Mouse (Mus musculus): ENCODE results near the gene Arid1b. TPM values are rescaled to one million over a fixed set of nuclear protein-coding genes. Genes with fewer than 3 reads are reported as not detected.

The Arid1b gene
- 9.9 and 10.5 TPM in 2 replicates for polyA plus RNA-seq (2015; fragmentation: Nextera tagmentation; extraction: Ambion mirVana)

DNA sequence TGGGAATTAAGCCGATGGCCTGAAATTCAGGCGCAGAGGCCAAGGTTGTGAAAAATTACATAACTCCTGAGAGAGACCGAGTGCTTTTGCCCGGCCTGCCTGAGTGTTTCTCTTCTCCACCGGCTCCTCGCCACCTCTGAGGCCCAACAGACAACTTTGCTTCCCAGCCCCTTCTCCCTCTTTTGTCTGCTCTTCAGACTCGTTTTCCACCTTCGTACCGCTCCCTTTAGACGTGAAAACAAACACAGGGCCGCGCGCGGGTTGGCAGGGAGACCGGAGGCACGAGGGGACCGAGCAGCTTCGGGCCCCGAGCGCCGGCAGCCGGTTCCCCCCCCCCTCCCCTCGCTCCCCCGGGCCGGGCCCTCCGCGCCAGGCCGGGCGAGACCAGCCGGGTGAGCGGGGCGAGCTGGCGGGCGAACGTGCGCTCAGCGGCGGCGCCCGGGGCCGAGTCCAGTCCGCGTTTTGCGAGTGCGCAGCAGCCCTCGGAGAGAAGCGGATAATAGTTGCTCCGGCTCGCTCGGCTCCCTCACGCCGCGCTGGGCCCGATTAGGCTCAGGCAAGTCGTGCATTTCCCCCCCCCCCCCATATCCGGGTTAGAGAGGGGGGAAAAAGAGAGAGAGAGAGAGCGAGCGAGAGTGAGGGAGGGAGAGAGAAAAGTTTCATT is at the start of gene Arid1b:
TSS of gene Arid1b (plus strand) at position 493 of the 664 bp plus-strand sequence.
- H3K4me3 ChIP-seq (replicated peaks; ENCODE audit: low read length) = peak within 1 kb of the TSS; percentile 95
- no peaks in the 10 kb centered on the region for H3K27me3 ChIP-seq (ENCODE audit: control insufficient read depth, insufficient read depth, low read length)
- WGBS = under 1% methylated on average over 55 of the region's 58 CpGs
- H3K27ac ChIP-seq (ENCODE audit: low read length) = peak within 1 kb of the TSS; percentile 100
- H3K36me3 ChIP-seq (ENCODE audit: control insufficient read depth, insufficient read depth, low read length) = no peaks in the 10 kb centered on the region
- peaks cover 14% of the 10 kb centered on the region; the same call in 1 of the 2 replicates for H3K4me1 ChIP-seq (ENCODE audit: control insufficient read depth, insufficient read depth, low read length)
- H3K9ac ChIP-seq (ENCODE audit: low read length) = peak within 1 kb of the TSS; percentile 100
- H3K9me3 ChIP-seq (replicated peaks; ENCODE audit: control insufficient read depth, low read length) = no peaks in the 10 kb centered on the region
- H3K4me2 ChIP-seq (ENCODE audit: low read depth, low read length) = peak within 1 kb of the TSS; percentile 61
- ATAC-seq (ENCODE audit: insufficient read depth, low FRiP score) = peak; percentile 69

GRCm38 (mm10) chr17:4945311-4945751 is 48.8 kb upstream of the Arid1b start:
- H3K9me3 ChIP-seq (replicated peaks; ENCODE audit: control insufficient read depth, low read length) = no peaks in the 10 kb centered on the region
- H3K9ac ChIP-seq (ENCODE audit: low read length) = peak overlapping the region; percentile 66
- ATAC-seq (ENCODE audit: insufficient read depth, low FRiP score) = peak; percentile 19; the same call in 1 of the 2 replicates
- 68% methylated on average over 6 of the region's 6 CpGs for WGBS
- H3K27me3 ChIP-seq (ENCODE audit: control insufficient read depth, insufficient read depth, low read length) = no peaks in the 10 kb centered on the region
- peak overlapping the region; percentile 92 for H3K27ac ChIP-seq (ENCODE audit: low read length)
- H3K4me3 ChIP-seq (replicated peaks; ENCODE audit: low read length) = no peak overlapping the region
- H3K36me3 ChIP-seq (ENCODE audit: control insufficient read depth, insufficient read depth, low read length) = no peaks in the 10 kb centered on the region
- peak overlapping the region; percentile 37 for H3K4me2 ChIP-seq (ENCODE audit: low read depth, low read length)
- peaks cover 19% of the 10 kb centered on the region for H3K4me1 ChIP-seq (ENCODE audit: control insufficient read depth, insufficient read depth, low read length)

- ATAC-seq (ENCODE audit: insufficient read depth, low FRiP score) = peak; percentile 82
- Histone ChIP-seq H3K36me3 (ENCODE audit: control insufficient read depth, insufficient read depth, low read length) (no peaks in the 10 kb centered on the region), H3K4me3 (replicated peaks; ENCODE audit: low read length) (no peak overlapping the region; the same call in 1 of the 2 replicates), H3K4me2 (ENCODE audit: low read depth, low read length) (peak overlapping the region; percentile 37), H3K4me1 (ENCODE audit: control insufficient read depth, insufficient read depth, low read length) (peaks cover 19% of the 10 kb centered on the region), H3K27me3 (ENCODE audit: control insufficient read depth, insufficient read depth, low read length) (no peaks in the 10 kb centered on the region), H3K27ac (ENCODE audit: low read length) (peak overlapping the region; percentile 92), H3K9ac (ENCODE audit: low read length) (peak overlapping the region; percentile 66), H3K9me3 (replicated peaks; ENCODE audit: control insufficient read depth, low read length) (no peaks in the 10 kb centered on the region)
- WGBS = 20% methylated on average over 11 of the region's 11 CpGs
These were observed 48.2 kb upstream of the Arid1b start for GRCm38 (mm10) chr17:4945871-4946331.

- peaks cover 19% of the 10 kb centered on the region for H3K4me1 ChIP-seq (ENCODE audit: control insufficient read depth, insufficient read depth, low read length)
- peak; percentile 60 for ATAC-seq (ENCODE audit: insufficient read depth, low FRiP score)
- H3K27ac ChIP-seq (ENCODE audit: low read length) = peak overlapping the region; percentile 92
- H3K27me3 ChIP-seq (ENCODE audit: control insufficient read depth, insufficient read depth, low read length) = no peaks in the 10 kb centered on the region
- H3K9ac ChIP-seq (ENCODE audit: low read length) = peak overlapping the region; percentile 65
- H3K36me3 ChIP-seq (ENCODE audit: control insufficient read depth, insufficient read depth, low read length) = no peaks in the 10 kb centered on the region
- 0 out of 2 replicates have a peak overlapping the region, but pooled peaks have one; percentile 1 for H3K4me3 ChIP-seq (replicated peaks; ENCODE audit: low read length)
- peak overlapping the region; percentile 37 for H3K4me2 ChIP-seq (ENCODE audit: low read depth, low read length)
- H3K9me3 ChIP-seq (replicated peaks; ENCODE audit: control insufficient read depth, low read length) = no peaks in the 10 kb centered on the region
- 20% methylated on average over 12 of the region's 12 CpGs for WGBS
These were observed 47.6 kb upstream of the Arid1b start for GRCm38 (mm10) chr17:4946421-4946974.

- H3K36me3 ChIP-seq (ENCODE audit: control insufficient read depth, insufficient read depth, low read length) = no peaks in the 10 kb centered on the region
- H3K9me3 ChIP-seq (replicated peaks; ENCODE audit: control insufficient read depth, low read length) = no peaks in the 10 kb centered on the region
- no peaks in the 10 kb centered on the region for H3K27me3 ChIP-seq (ENCODE audit: control insufficient read depth, insufficient read depth, low read length)
- H3K4me2 ChIP-seq (ENCODE audit: low read depth, low read length) = peak overlapping the region; percentile 37
- no peak for ATAC-seq (ENCODE audit: insufficient read depth, low FRiP score)
- H3K4me1 ChIP-seq (ENCODE audit: control insufficient read depth, insufficient read depth, low read length) = peaks cover 19% of the 10 kb centered on the region
- peak overlapping the region; percentile 65 for H3K9ac ChIP-seq (ENCODE audit: low read length)
- H3K27ac ChIP-seq (ENCODE audit: low read length) = peak overlapping the region; percentile 92
- WGBS = 42% methylated on average over 3 of the region's 3 CpGs
- H3K4me3 ChIP-seq (replicated peaks; ENCODE audit: low read length) = 0 out of 2 replicates have a peak overlapping the region, but pooled peaks have one; percentile 1
These were observed 47.1 kb upstream of the Arid1b start for GRCm38 (mm10) chr17:4947013-4947412.

- Histone ChIP-seq H3K4me2 (ENCODE audit: low read depth, low read length) (no peak overlapping the region), H3K4me3 (replicated peaks; ENCODE audit: low read length) (no peak overlapping the region), H3K27me3 (ENCODE audit: control insufficient read depth, insufficient read depth, low read length) (no peaks in the 10 kb centered on the region), H3K27ac (ENCODE audit: low read length) (peak overlapping the region; percentile 64), H3K4me1 (ENCODE audit: control insufficient read depth, insufficient read depth, low read length) (peaks cover 19% of the 10 kb centered on the region), H3K9me3 (replicated peaks; ENCODE audit: control insufficient read depth, low read length) (no peaks in the 10 kb centered on the region), H3K9ac (ENCODE audit: low read length) (no peak overlapping the region), H3K36me3 (ENCODE audit: control insufficient read depth, insufficient read depth, low read length) (no peaks in the 10 kb centered on the region)
- ATAC-seq (ENCODE audit: insufficient read depth, low FRiP score) = no peak
- WGBS = 46% methylated on average over 2 of the region's 2 CpGs
These were observed 46.7 kb upstream of the Arid1b start for GRCm38 (mm10) chr17:4947439-4947838.

GRCm38 (mm10) chr17:4948501-4948900 is 45.6 kb upstream of the Arid1b start:
- H3K4me1 ChIP-seq (ENCODE audit: control insufficient read depth, insufficient read depth, low read length) = peaks cover 19% of the 10 kb centered on the region
- ATAC-seq (ENCODE audit: insufficient read depth, low FRiP score) = no peak
- WGBS = 57% methylated on average over 3 of the region's 3 CpGs

GRCm38 (mm10) chr17:4954431-4954830 is 39.7 kb upstream of the Arid1b start:
- WGBS = 67% methylated on average over 4 of the region's 4 CpGs

More at GRCm38 (mm10) chr17:4948501-4948900, 45.6 kb upstream of the Arid1b start:
- Histone ChIP-seq H3K4me2 (ENCODE audit: low read depth, low read length) (no peak overlapping the region), H3K9me3 (replicated peaks; ENCODE audit: control insufficient read depth, low read length) (no peaks in the 10 kb centered on the region), H3K27me3 (ENCODE audit: control insufficient read depth, insufficient read depth, low read length) (no peaks in the 10 kb centered on the region), H3K4me3 (replicated peaks; ENCODE audit: low read length) (no peak overlapping the region), H3K36me3 (ENCODE audit: control insufficient read depth, insufficient read depth, low read length) (no peaks in the 10 kb centered on the region), H3K27ac (ENCODE audit: low read length) (no peak overlapping the region), H3K9ac (ENCODE audit: low read length) (no peak overlapping the region)

GRCm38 (mm10) chr17:4964192-4964877 is 29.8 kb upstream of the Arid1b start:
- Histone ChIP-seq H3K27me3 (ENCODE audit: control insufficient read depth, insufficient read depth, low read length) (no peaks in the 10 kb centered on the region), H3K4me3 (replicated peaks; ENCODE audit: low read length) (no peak overlapping the region), H3K9me3 (replicated peaks; ENCODE audit: control insufficient read depth, low read length) (no peaks in the 10 kb centered on the region), H3K36me3 (ENCODE audit: control insufficient read depth, insufficient read depth, low read length) (no peaks in the 10 kb centered on the region), H3K4me2 (ENCODE audit: low read depth, low read length) (no peak overlapping the region), H3K4me1 (ENCODE audit: control insufficient read depth, insufficient read depth, low read length) (no peaks in the 10 kb centered on the region), H3K27ac (ENCODE audit: low read length) (no peak overlapping the region), H3K9ac (ENCODE audit: low read length) (no peak overlapping the region)
- WGBS = 81% methylated on average over 10 of the region's 10 CpGs
- no peak for ATAC-seq (ENCODE audit: insufficient read depth, low FRiP score)

More at GRCm38 (mm10) chr17:4954431-4954830, 39.7 kb upstream of the Arid1b start:
- Histone ChIP-seq H3K27ac (ENCODE audit: low read length) (no peak overlapping the region), H3K9ac (ENCODE audit: low read length) (no peak overlapping the region), H3K4me2 (ENCODE audit: low read depth, low read length) (no peak overlapping the region), H3K4me1 (ENCODE audit: control insufficient read depth, insufficient read depth, low read length) (no peaks in the 10 kb centered on the region), H3K4me3 (replicated peaks; ENCODE audit: low read length) (no peak overlapping the region), H3K36me3 (ENCODE audit: control insufficient read depth, insufficient read depth, low read length) (no peaks in the 10 kb centered on the region), H3K27me3 (ENCODE audit: control insufficient read depth, insufficient read depth, low read length) (no peaks in the 10 kb centered on the region), H3K9me3 (replicated peaks; ENCODE audit: control insufficient read depth, low read length) (no peaks in the 10 kb centered on the region)
- ATAC-seq (ENCODE audit: insufficient read depth, low FRiP score) = no peak
